8 mouse cellular contexts compared by ENCODE assay signal in genomic region chr5:148398451-148398765, GRCm38 (mm10). TPM values are rescaled to one million over a fixed set of nuclear protein-coding genes. Genes with fewer than 3 reads are reported as not detected.
DNase-seq lines count a peak whose midpoint lies in the region; ATAC-seq lines count a peak whose summit lies in the region.

No protein-coding gene starts in this region.

- H3K4me3 ChIP-seq in liver, embryonic 11.5 days (ENCODE audit: low read depth, low read length) = peak overlapping the region; percentile 88
- H3K4me3 ChIP-seq in embryonic facial prominence, embryonic 10.5 days = peak overlapping the region; percentile 91
- peak overlapping the region; percentile 80 for H3K4me3 ChIP-seq in intestine, embryonic 15.5 days (replicated peaks)
- peak overlapping the region; percentile 63 for H3K4me3 ChIP-seq in neural tube, embryonic 13.5 days

- no peaks in the 10 kb centered on the region for H3K9me3 ChIP-seq in liver, embryonic 11.5 days (ENCODE audit: control insufficient read depth, low read length)
- H3K9me3 ChIP-seq in embryonic facial prominence, embryonic 10.5 days = no peaks in the 10 kb centered on the region
- H3K9me3 ChIP-seq in intestine, embryonic 15.5 days = no peaks in the 10 kb centered on the region
- H3K9me3 ChIP-seq in neural tube, embryonic 13.5 days = no peaks in the 10 kb centered on the region

- H3K4me1 ChIP-seq in liver, embryonic 11.5 days (replicated peaks; ENCODE audit: control insufficient read depth, insufficient read depth, low read length) = peaks cover 10% of the 10 kb centered on the region
- peaks cover 27% of the 10 kb centered on the region for H3K4me1 ChIP-seq in embryonic facial prominence, embryonic 10.5 days
- H3K4me1 ChIP-seq in intestine, embryonic 15.5 days (replicated peaks) = 0 out of 2 replicates have a peak, but pooled peaks cover 4% of the 10 kb centered on the region
- H3K4me1 ChIP-seq in neural tube, embryonic 13.5 days (replicated peaks) = peaks cover 19% of the 10 kb centered on the region

- H3K4me2 ChIP-seq in liver, embryonic 11.5 days = peak overlapping the region; percentile 96
- H3K4me2 ChIP-seq in intestine, embryonic 15.5 days (replicated peaks) = peak overlapping the region; percentile 93
- H3K4me2 ChIP-seq in neural tube, embryonic 13.5 days = peak overlapping the region; percentile 92

- peak; percentile 1; the same call in 1 of the 2 replicates for ATAC-seq in liver, embryonic 11.5 days (replicated peaks; ENCODE audit: low FRiP score)
- ATAC-seq in intestine, embryonic 15.5 days = no peak
- no peak for ATAC-seq in neural tube, embryonic 13.5 days (ENCODE audit: low read depth)

- 37% methylated on average over 6 of the region's 6 CpGs for WGBS in liver, embryonic 11.5 days
- 65% methylated on average over 6 of the region's 6 CpGs for WGBS in embryonic facial prominence, embryonic 10.5 days
- 46% methylated on average over 6 of the region's 6 CpGs for WGBS in intestine, embryonic 15.5 days
- WGBS in neural tube, embryonic 13.5 days = 55% methylated on average over 6 of the region's 6 CpGs

- H3K27ac ChIP-seq in liver, embryonic 11.5 days (ENCODE audit: low read depth, low read length) = no peak overlapping the region
- no peak overlapping the region for H3K27ac ChIP-seq in embryonic facial prominence, embryonic 10.5 days (replicated peaks)
- H3K27ac ChIP-seq in intestine, embryonic 15.5 days = no peak overlapping the region
- H3K27ac ChIP-seq in neural tube, embryonic 13.5 days (replicated peaks) = no peak overlapping the region

- H3K36me3 ChIP-seq in liver, embryonic 11.5 days (ENCODE audit: control insufficient read depth, insufficient read depth, low read length) = peaks cover 11% of the 10 kb centered on the region; the same call in 1 of the 2 replicates
- H3K36me3 ChIP-seq in embryonic facial prominence, embryonic 10.5 days (replicated peaks) = peaks cover 14% of the 10 kb centered on the region
- no peaks in the 10 kb centered on the region for H3K36me3 ChIP-seq in intestine, embryonic 15.5 days
- no peaks in the 10 kb centered on the region for H3K36me3 ChIP-seq in neural tube, embryonic 13.5 days

- no peaks in the 10 kb centered on the region for H3K27me3 ChIP-seq in liver, embryonic 11.5 days (replicated peaks; ENCODE audit: control insufficient read depth, insufficient read depth, low read length)
- peaks cover 22% of the 10 kb centered on the region for H3K27me3 ChIP-seq in embryonic facial prominence, embryonic 10.5 days (replicated peaks; ENCODE audit: low read depth, poor library complexity, severe bottlenecking)
- no peaks in the 10 kb centered on the region for H3K27me3 ChIP-seq in intestine, embryonic 15.5 days (replicated peaks)
- no peaks in the 10 kb centered on the region for H3K27me3 ChIP-seq in neural tube, embryonic 13.5 days

- no peak for DNase-seq in liver, embryonic 11.5 days (ENCODE audit: low spot score)
- no peak for DNase-seq in liver
- no peak for DNase-seq in embryonic facial prominence, embryonic 10.5 days (ENCODE audit: low spot score)
- DNase-seq in ovary, adult 18-20 months (ENCODE audit: low spot score) = no peak
- DNase-seq in cerebellum, postnatal 4 days (ENCODE audit: low spot score in 2 of 2) = no peak
- no peak for DNase-seq in kidney, postnatal 36 days

- peak overlapping the region; percentile 96 for H3K9ac ChIP-seq in liver, embryonic 11.5 days (ENCODE audit: low read depth, low read length)
- no peak overlapping the region for H3K9ac ChIP-seq in intestine, embryonic 15.5 days
- peak overlapping the region; percentile 81; the same call in 1 of the 2 replicates for H3K9ac ChIP-seq in neural tube, embryonic 13.5 days

RNA-seq across cellular contexts. Expression of gene Slc7a1, which starts 1.3 kb away (rescaled TPM):
- polyA plus RNA-seq in liver, embryonic 11.5 days (2014; fragmentation: Nextera tagmentation; extraction: Ambion mirVana) = 58.4 and 63.4 TPM in 2 replicates
- polyA plus RNA-seq in embryonic facial prominence, embryonic 10.5 days (2016; fragmentation: Nextera tagmentation; extraction: Ambion mirVana) = 13.0 and 13.5 TPM in 2 replicates
- polyA plus RNA-seq in intestine, embryonic 15.5 days (2015; fragmentation: Nextera tagmentation; extraction: Ambion mirVana) = 26.5 and 28.8 TPM in 2 replicates
- 31.8 and 32.3 TPM in 2 replicates for polyA plus RNA-seq in neural tube, embryonic 13.5 days (2015; fragmentation: Nextera tagmentation; extraction: Ambion mirVana)
